Mouse (Mus musculus): ENCODE results near the gene Atp2a3. TPM values are rescaled to one million over a fixed set of nuclear protein-coding genes. Genes with fewer than 3 reads are reported as not detected.

Atp2a3 gene
- 0.43 and 0.74 TPM in 2 replicates for polyA plus RNA-seq (2014; fragmentation: Nextera tagmentation; extraction: Ambion mirVana)

DNA sequence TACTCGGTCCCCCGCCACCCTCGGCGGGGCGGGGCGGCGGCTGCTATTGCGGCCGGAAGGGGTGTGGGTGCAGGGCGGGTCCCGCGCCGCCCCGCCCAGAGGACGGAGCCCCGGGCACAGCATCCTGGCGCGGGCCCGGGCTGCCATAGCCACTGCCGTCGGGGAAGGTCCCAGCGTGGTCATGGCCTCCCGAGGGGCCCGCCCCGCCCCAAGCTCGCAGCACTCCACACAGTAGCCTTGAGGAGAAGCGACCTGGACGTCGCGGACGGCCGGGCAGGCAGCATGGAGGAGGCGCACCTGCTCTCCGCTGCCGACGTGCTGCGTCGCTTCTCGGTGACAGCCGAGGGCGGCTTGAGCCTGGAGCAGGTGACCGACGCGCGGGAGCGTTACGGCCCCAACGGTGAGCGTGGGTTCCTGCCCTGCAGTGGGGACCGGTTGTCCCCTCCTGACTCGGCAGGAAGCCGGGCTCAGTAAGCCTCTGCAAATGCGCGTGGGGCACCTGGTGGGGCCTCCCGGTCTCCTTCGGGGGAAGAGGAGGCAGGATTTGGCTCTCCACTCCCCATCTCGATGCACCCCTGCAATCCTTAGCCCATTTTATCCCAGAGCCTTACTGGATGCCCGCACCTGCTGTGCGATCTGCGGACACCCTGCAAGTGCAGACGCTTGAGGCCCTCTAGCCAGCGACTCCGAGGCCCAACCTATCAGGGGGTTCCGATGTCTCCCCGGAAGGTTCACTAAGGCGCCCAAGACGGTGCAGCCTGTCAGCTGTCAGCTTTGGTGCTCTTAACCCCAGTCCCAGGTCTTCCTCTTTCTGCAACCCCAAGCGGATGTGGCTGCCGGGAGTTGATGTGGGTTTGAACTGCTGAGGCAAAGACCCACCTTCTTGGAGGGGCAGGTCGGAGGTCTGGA is at the start of gene Atp2a3:
Gene Atp2a3, plus strand, starts transcription at position 98 of the 909 bp plus-strand sequence.
- H3K27ac ChIP-seq (ENCODE audit: low read depth, low read length), result no peak within 1 kb of the TSS
- ATAC-seq, result no peak

DNA sequence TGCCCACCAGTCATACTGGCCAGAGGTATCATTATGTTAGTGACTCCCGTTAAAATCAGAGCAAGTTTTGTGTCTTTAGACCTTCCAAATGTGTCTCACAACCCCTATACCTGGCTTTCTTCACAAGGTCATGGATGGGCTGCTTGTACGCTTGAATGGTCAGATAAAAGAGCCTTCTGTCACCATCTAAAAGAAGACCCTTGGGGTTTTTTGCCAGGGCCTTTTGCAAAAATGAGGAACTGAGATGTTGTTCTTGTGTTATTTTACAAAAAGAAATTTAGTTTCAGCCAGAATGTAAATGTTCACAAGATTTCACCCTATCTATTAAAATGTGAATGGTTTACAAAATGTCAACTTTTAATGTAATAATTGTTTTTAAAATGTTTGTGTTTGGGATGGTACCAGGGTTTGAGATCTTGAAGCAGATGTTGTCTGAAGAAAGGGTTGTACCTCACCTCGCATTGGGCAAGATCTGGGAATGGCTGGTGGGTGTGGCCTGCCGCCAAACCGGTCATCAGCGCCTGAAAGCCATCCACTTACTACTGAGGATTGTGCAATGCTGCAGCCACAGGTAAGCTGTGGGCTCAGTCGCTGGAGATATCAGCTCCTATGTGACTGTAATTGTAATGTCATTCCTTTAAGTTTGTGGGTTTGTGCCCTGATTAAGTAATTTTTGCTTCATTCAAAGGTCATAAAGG is 43.5 kb upstream of the Atp2a3 start:
- WGBS, result 80% methylated on average over 7 of the region's 7 CpGs
- Histone ChIP-seq H3K4me2 (ENCODE audit: low read length) (no peak overlapping the region), H3K36me3 (ENCODE audit: control insufficient read depth, insufficient read depth, low read length) (peaks cover 87% of the 10 kb centered on the region), H3K27ac (ENCODE audit: low read depth, low read length) (no peak overlapping the region), H3K4me1 (ENCODE audit: control insufficient read depth, insufficient read depth, low read length) (no peaks in the 10 kb centered on the region), H3K4me3 (ENCODE audit: low read depth, low read length) (no peak overlapping the region), H3K9ac (ENCODE audit: low read length) (no peak overlapping the region), H3K9me3 (replicated peaks; ENCODE audit: control insufficient read depth, low read length) (no peaks in the 10 kb centered on the region), H3K27me3 (replicated peaks; ENCODE audit: control insufficient read depth, insufficient read depth, low read length) (no peaks in the 10 kb centered on the region)
- no peak for DNase-seq (ENCODE audit: low spot score)
- no peak for ATAC-seq

More for the DNA sequence above, at the start of gene Atp2a3:
- no peak for DNase-seq (ENCODE audit: low spot score)
- Histone ChIP-seq H3K9ac (ENCODE audit: low read length) (no peak within 1 kb of the TSS), H3K4me2 (ENCODE audit: low read length) (peak within 1 kb of the TSS; percentile 39), H3K36me3 (ENCODE audit: control insufficient read depth, insufficient read depth, low read length) (no peaks in the 10 kb centered on the region), H3K4me3 (ENCODE audit: low read depth, low read length) (peak within 1 kb of the TSS; percentile 11), H3K9me3 (replicated peaks; ENCODE audit: control insufficient read depth, low read length) (no peaks in the 10 kb centered on the region), H3K4me1 (ENCODE audit: control insufficient read depth, insufficient read depth, low read length) (no peaks in the 10 kb centered on the region), H3K27me3 (replicated peaks; ENCODE audit: control insufficient read depth, insufficient read depth, low read length) (peaks cover 31% of the 10 kb centered on the region)
- WGBS, result 4% methylated on average over 67 of the region's 70 CpGs

DNA sequence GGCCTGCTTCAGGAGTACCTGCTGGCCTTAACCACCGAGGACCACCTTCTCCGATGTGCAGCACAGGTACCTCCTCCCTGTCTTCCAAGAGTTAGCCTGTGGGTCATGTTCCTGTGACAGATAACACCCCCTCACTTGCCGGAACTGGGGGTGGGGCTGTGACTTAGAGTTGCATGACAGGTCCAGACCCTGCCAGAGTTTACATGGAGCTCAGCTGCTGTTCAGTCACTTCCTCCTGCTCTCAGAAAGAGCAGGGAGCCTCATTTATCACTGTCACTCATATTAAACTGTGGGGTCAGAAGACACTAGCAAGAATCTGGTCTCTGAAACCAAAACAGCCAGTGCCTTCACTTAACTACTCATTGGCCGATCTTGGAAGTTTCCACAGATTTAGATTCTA is 37.9 kb upstream of the Atp2a3 start:
- Histone ChIP-seq H3K9ac (ENCODE audit: low read length) (no peak overlapping the region), H3K36me3 (ENCODE audit: control insufficient read depth, insufficient read depth, low read length) (peaks cover 66% of the 10 kb centered on the region), H3K27ac (ENCODE audit: low read depth, low read length) (no peak overlapping the region), H3K4me2 (ENCODE audit: low read length) (no peak overlapping the region), H3K9me3 (replicated peaks; ENCODE audit: control insufficient read depth, low read length) (no peaks in the 10 kb centered on the region), H3K4me1 (ENCODE audit: control insufficient read depth, insufficient read depth, low read length) (no peaks in the 10 kb centered on the region), H3K4me3 (ENCODE audit: low read depth, low read length) (no peak overlapping the region), H3K27me3 (replicated peaks; ENCODE audit: control insufficient read depth, insufficient read depth, low read length) (no peaks in the 10 kb centered on the region)
- ATAC-seq (no peak), DNase-seq (ENCODE audit: low spot score) (no peak)
- 90% methylated on average over 4 of the region's 4 CpGs for WGBS

GRCm38 (mm10) chr11:72924458-72924857 is 36.5 kb upstream of the Atp2a3 start:
- H3K36me3 ChIP-seq (ENCODE audit: control insufficient read depth, insufficient read depth, low read length), result peaks cover 56% of the 10 kb centered on the region
- no peaks in the 10 kb centered on the region for H3K27me3 ChIP-seq (replicated peaks; ENCODE audit: control insufficient read depth, insufficient read depth, low read length)
- H3K27ac ChIP-seq (ENCODE audit: low read depth, low read length), result no peak overlapping the region
- no peak overlapping the region for H3K4me3 ChIP-seq (ENCODE audit: low read depth, low read length)
- H3K9ac ChIP-seq (ENCODE audit: low read length), result no peak overlapping the region
- no peaks in the 10 kb centered on the region for H3K9me3 ChIP-seq (replicated peaks; ENCODE audit: control insufficient read depth, low read length)
- H3K4me1 ChIP-seq (ENCODE audit: control insufficient read depth, insufficient read depth, low read length), result no peaks in the 10 kb centered on the region
- ATAC-seq (no peak), DNase-seq (ENCODE audit: low spot score) (no peak)
- H3K4me2 ChIP-seq (ENCODE audit: low read length), result no peak overlapping the region
- 88% methylated on average over 1 of the region's 1 CpGs for WGBS

DNA sequence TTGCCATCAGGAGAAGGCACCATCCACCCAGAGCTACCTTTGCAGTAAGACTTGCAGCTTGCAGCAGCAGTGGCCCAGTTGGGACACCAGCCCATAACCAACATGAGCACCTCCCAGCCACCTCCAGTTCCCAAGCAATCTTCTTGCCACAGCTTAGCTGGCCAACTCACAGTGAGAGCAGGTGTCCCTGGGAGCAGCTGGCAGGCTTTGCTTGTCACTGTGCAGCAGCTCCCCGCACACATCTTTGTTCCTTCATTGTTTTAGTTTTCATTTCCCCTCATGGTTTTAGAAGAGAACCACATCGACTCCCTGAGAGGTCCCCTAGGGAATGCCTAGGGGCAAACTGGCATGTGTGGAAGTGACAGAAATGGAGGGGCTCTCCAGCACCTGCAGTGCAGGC is 35.9 kb upstream of the Atp2a3 start:
- DNase-seq (ENCODE audit: low spot score) (no peak), ATAC-seq (no peak)
- Histone ChIP-seq H3K4me2 (ENCODE audit: low read length) (no peak overlapping the region), H3K27me3 (replicated peaks; ENCODE audit: control insufficient read depth, insufficient read depth, low read length) (no peaks in the 10 kb centered on the region), H3K4me1 (ENCODE audit: control insufficient read depth, insufficient read depth, low read length) (no peaks in the 10 kb centered on the region), H3K4me3 (ENCODE audit: low read depth, low read length) (no peak overlapping the region), H3K36me3 (ENCODE audit: control insufficient read depth, insufficient read depth, low read length) (peaks cover 52% of the 10 kb centered on the region), H3K9ac (ENCODE audit: low read length) (no peak overlapping the region), H3K9me3 (replicated peaks; ENCODE audit: control insufficient read depth, low read length) (no peaks in the 10 kb centered on the region), H3K27ac (ENCODE audit: low read depth, low read length) (no peak overlapping the region)
- 65% methylated on average over 2 of the region's 2 CpGs for WGBS

DNA sequence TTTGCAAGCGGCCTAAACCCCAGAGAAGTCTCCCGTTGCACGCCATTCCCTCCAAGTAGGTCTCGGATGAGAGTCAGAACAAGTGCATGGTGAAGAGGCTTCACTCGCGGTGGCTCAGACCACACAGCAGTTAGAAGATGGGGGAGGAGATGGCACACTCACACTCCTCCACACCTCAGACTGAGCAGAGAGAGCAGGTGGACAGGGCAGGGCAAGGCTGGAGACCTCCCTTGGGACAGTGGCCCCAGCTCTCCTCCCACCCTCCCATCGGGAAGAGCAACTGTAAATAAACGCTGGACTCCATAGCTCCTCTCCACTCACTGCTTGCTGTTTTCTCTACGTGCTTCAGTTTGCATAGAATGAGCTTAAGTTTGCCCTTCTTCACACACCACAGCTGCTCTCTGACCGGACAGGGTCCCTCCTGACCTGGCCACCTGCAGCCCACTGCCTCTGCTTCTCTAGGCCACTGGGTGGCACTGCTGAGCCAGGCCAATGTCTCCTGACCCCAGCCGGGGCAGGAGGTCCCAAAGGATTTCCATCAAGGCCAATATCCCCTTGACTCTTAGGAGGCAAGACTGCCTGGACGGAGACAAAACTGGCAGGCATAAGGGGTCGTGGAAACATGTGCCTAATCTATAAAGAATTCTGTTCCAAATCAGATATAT is 34.6 kb upstream of the Atp2a3 start:
- ATAC-seq (0 out of 2 replicates have a peak, but pooled peaks have one; percentile 37), DNase-seq (ENCODE audit: low spot score) (peak; percentile 38)
- 55% methylated on average over 13 of the region's 13 CpGs for WGBS
- no peaks in the 10 kb centered on the region for H3K9me3 ChIP-seq (replicated peaks; ENCODE audit: control insufficient read depth, low read length)
- no peak overlapping the region for H3K9ac ChIP-seq (ENCODE audit: low read length)
- H3K4me3 ChIP-seq (ENCODE audit: low read depth, low read length), result no peak overlapping the region
- H3K4me1 ChIP-seq (ENCODE audit: control insufficient read depth, insufficient read depth, low read length), result no peaks in the 10 kb centered on the region
- no peak overlapping the region for H3K4me2 ChIP-seq (ENCODE audit: low read length)
- no peak overlapping the region for H3K27ac ChIP-seq (ENCODE audit: low read depth, low read length)
- H3K27me3 ChIP-seq (replicated peaks; ENCODE audit: control insufficient read depth, insufficient read depth, low read length), result no peaks in the 10 kb centered on the region
- peaks cover 43% of the 10 kb centered on the region for H3K36me3 ChIP-seq (ENCODE audit: control insufficient read depth, insufficient read depth, low read length)

DNA sequence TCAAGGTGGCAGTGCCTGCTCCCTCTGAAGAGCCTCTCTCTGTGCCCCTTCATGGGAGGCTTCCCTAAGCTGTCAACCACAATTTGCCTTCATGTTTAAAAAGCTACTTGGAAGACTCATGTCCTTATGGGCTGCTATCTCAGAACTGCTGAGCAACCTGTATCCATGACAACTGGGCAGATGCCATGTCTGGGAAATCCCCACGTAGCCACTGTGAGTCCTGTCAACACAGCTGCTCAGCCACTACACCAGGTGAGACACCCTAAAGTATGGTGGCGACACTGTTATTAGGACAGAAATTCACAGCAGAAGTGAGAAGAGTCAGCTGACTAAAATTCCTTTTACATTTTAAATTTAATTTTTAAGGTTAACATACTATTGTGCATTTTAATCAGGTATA is 32.5 kb upstream of the Atp2a3 start:
- Histone ChIP-seq H3K27ac (ENCODE audit: low read depth, low read length) (no peak overlapping the region), H3K36me3 (ENCODE audit: control insufficient read depth, insufficient read depth, low read length) (peaks cover 26% of the 10 kb centered on the region), H3K4me1 (ENCODE audit: control insufficient read depth, insufficient read depth, low read length) (no peaks in the 10 kb centered on the region), H3K4me2 (ENCODE audit: low read length) (no peak overlapping the region), H3K27me3 (replicated peaks; ENCODE audit: control insufficient read depth, insufficient read depth, low read length) (no peaks in the 10 kb centered on the region), H3K4me3 (ENCODE audit: low read depth, low read length) (no peak overlapping the region), H3K9me3 (replicated peaks; ENCODE audit: control insufficient read depth, low read length) (0 out of 2 replicates have a peak, but pooled peaks cover 3% of the 10 kb centered on the region), H3K9ac (ENCODE audit: low read length) (no peak overlapping the region)
- 63% methylated on average over 2 of the region's 2 CpGs for WGBS
- no peak for ATAC-seq
- DNase-seq (ENCODE audit: low spot score), result peak; percentile 26

DNA sequence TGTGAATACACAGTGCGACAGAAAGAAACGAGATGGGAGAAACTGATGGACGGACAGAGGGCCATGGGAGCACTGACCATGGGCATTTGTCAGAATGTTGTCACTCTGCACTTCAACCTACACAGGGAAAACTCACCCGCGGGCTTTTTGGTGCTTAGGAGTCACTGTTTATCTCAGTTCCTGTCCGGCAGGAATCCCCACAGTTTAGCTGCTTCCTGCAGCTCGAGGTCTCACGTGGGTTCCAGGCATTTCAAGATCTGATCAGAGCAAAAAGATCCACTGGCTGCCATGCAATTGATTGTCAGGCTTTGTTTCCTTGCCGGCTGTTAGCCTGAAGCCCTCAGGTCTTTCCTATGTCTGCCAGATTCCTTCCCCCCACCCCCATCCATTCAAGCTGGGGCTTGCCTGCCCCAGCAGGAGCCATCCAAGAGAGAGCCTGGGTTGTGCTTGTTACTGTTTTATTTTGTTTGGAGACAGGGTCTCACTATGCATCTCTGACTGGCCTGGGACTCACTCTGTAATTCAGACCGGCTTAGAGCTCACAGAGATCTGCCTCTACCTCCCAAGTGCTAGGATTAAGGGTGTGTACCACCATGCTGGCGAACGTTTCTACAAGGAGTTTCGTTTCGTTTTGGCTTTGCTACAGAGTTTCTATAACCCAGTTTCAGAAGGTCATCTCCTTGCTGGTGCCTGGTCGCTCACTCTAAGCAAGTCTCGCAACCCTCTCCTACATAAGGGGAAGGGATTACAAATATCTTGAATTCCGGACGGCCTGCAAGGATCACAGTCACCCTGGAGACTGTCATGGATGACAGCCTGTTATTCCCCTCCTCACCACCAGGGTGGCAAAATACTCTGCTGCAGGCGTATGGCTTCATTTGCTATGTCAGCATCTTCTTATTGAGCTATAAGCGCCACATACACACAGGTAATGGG is 20.5 kb upstream of the Atp2a3 start:
- Histone ChIP-seq H3K27ac (ENCODE audit: low read depth, low read length) (no peak overlapping the region; the same call in 1 of the 2 replicates), H3K4me1 (ENCODE audit: control insufficient read depth, insufficient read depth, low read length) (peaks cover 5% of the 10 kb centered on the region; the same call in 1 of the 2 replicates), H3K9ac (ENCODE audit: low read length) (peak overlapping the region; percentile 35; the same call in 1 of the 2 replicates), H3K27me3 (replicated peaks; ENCODE audit: control insufficient read depth, insufficient read depth, low read length) (no peaks in the 10 kb centered on the region), H3K9me3 (replicated peaks; ENCODE audit: control insufficient read depth, low read length) (no peaks in the 10 kb centered on the region), H3K4me2 (ENCODE audit: low read length) (peak overlapping the region; percentile 39), H3K36me3 (ENCODE audit: control insufficient read depth, insufficient read depth, low read length) (no peaks in the 10 kb centered on the region), H3K4me3 (ENCODE audit: low read depth, low read length) (peak overlapping the region; percentile 31)
- DNase-seq (ENCODE audit: low spot score) (peak; percentile 67), ATAC-seq (peak; percentile 66)
- WGBS, result 32% methylated on average over 20 of the region's 20 CpGs

All from forebrain, embryonic 14.5 days (tissue).